Mouse (Mus musculus) bone marrow, adult 2 months (tissue): Measurements from ENCODE around the gene Tmem213. TPM values are rescaled to one million over a fixed set of nuclear protein-coding genes. Genes with fewer than 3 reads are reported as not detected.

Experiments used
- H3K27ac ChIP-seq: fragments of 200-500 bp; 2 replicates; pipeline ENCODE4 v1.5.1; 2012; ENCODE audit warnings: low read depth, mild to moderate bottlenecking, control low read depth, inconsistent platforms, low read length; ENCODE audit not compliant: control insufficient read depth, poor library complexity, insufficient read depth
- H3K4me1 ChIP-seq: fragments of 200-500 bp; 2 replicates; pipeline ENCODE4 v1.6.1; 2011; ENCODE audit warnings: low read length; ENCODE audit not compliant: control insufficient read depth, insufficient read depth
- H3K4me3 ChIP-seq: fragments of 200-500 bp; replicated peaks from 2 replicates; pipeline ENCODE3; 2011; ENCODE audit warnings: mild to moderate bottlenecking, low read depth, low read length, control low read depth; ENCODE audit not compliant: control insufficient read depth
- CTCF ChIP-seq: fragments of 200-500 bp; IDR thresholded peaks from 2 replicates; pipeline ENCODE4 v1.5.1; 2011; ENCODE audit warnings: low read length, control low read depth; ENCODE audit not compliant: control insufficient read depth, insufficient read depth
- POLR2A ChIP-seq: fragments of 200-500 bp; IDR thresholded peaks from 2 replicates; pipeline ENCODE4 v1.6.1; 2011; ENCODE audit warnings: low read depth, mild to moderate bottlenecking, control low read depth, low read length, borderline replicate concordance; ENCODE audit not compliant: control insufficient read depth
- WGBS: fragments of 180-500 bp; shearing (Covaris S2); methylation state at CpG from one replicate; pipeline ENCODE4 v1.1.7; 2018; 5-methylcytosine and 5-hydroxymethylcytosine counted together
- polyA plus RNA-seq: library from polyadenylated mRNA; stranded (reverse); fragments of >200 nt; gene quantifications from 2 replicates; pipeline ENCODE4 v1.2.4, GENCODE M21; 2011; ENCODE audit warnings: low replicate concordance; ENCODE audit not compliant: missing spikeins, insufficient read depth, insufficient read length

The Tmem213 gene
- not detected in 2 replicates for polyA plus RNA-seq

GRCm38 (mm10) chr6:38109160-38109795 is at the start of gene Tmem213:
Gene Tmem213 (plus strand): TSS chr6:38109255.
- 53% methylated on average over 9 of the region's 9 CpGs for WGBS
- H3K27ac ChIP-seq: no peak within 1 kb of the TSS
- TF ChIP-seq POLR2A: no peak

GRCm38 (mm10) chr6:38064621-38065020 is 44.4 kb upstream of the Tmem213 start:
- Histone ChIP-seq H3K27ac (no peak overlapping the region), H3K4me3 (no peak overlapping the region), H3K4me1 (peaks cover 1% of the 10 kb centered on the region)
- 2% methylated on average over 2 of the region's 2 CpGs for WGBS
- TF ChIP-seq CTCF: no peak
- no peak for TF ChIP-seq POLR2A

More at GRCm38 (mm10) chr6:38109160-38109795, at the start of gene Tmem213:
- Histone ChIP-seq H3K4me1 (no peaks in the 10 kb centered on the region), H3K4me3 (no peak within 1 kb of the TSS)

- Histone ChIP-seq H3K27ac (no peak overlapping the region), H3K4me3 (no peak overlapping the region)
- 47% methylated on average over 3 of the region's 3 CpGs for WGBS
Measured at GRCm38 (mm10) chr6:38065122-38065500, 43.9 kb upstream of the Tmem213 start.

DNA sequence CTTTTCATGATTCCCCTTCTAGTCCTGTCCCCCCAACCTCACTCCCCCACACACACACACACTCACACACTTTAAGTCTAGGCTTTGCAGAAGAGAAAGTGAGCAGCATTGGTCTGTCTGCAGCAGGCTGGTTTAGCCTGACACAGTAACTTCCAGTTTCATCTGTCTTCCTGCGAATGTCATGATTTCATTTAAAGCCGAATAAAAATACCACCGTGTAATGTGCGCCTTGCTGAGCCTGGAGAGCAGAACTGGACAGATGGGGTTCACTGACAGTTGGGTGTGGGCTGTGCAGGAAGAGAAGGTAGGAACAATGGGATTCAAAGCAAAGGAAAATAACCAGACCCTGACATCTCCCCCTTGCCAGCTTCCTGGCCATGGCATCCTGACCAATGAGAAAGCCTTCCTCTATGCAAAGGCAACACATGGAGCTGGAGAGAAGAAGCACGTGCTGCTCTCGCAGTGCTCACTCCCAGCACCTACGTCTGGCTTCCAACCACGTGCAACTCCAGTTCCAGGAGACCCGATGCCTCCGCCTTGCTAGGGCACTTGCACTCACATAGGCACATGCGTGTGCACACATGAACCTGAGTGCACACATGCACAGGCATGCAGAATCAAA is 43.4 kb upstream of the Tmem213 start:
- 25% methylated on average over 11 of the region's 11 CpGs for WGBS
- Histone ChIP-seq H3K4me3 (peak overlapping the region; percentile 54), H3K27ac (no peak overlapping the region), H3K4me1 (peaks cover 1% of the 10 kb centered on the region)
- TF ChIP-seq CTCF: no peak
- TF ChIP-seq POLR2A: no peak

More at GRCm38 (mm10) chr6:38065122-38065500, 43.9 kb upstream of the Tmem213 start:
- peaks cover 1% of the 10 kb centered on the region for H3K4me1 ChIP-seq
- no peak for TF ChIP-seq POLR2A
- TF ChIP-seq CTCF: no peak

- no peak overlapping the region for H3K27ac ChIP-seq
- H3K4me3 ChIP-seq: no peak overlapping the region
- H3K4me1 ChIP-seq: peaks cover 1% of the 10 kb centered on the region
- whole genome bisulfite sequencing: under 1% methylated on average over 5 of the region's 5 CpGs
- TF ChIP-seq POLR2A (no peak), CTCF (peak; percentile 66)
Measured at GRCm38 (mm10) chr6:38066215-38066614, 42.8 kb upstream of the Tmem213 start.

GRCm38 (mm10) chr6:38071256-38071655 is 37.8 kb upstream of the Tmem213 start:
- TF ChIP-seq POLR2A: no peak
- no peak for TF ChIP-seq CTCF
- H3K4me3 ChIP-seq: no peak overlapping the region
- 71% methylated on average over 4 of the region's 4 CpGs for WGBS
- H3K27ac ChIP-seq: no peak overlapping the region
- no peaks in the 10 kb centered on the region for H3K4me1 ChIP-seq

GRCm38 (mm10) chr6:38072137-38072796 is 36.8 kb upstream of the Tmem213 start:
- Histone ChIP-seq H3K4me3 (no peak overlapping the region), H3K4me1 (no peaks in the 10 kb centered on the region), H3K27ac (no peak overlapping the region)
- TF ChIP-seq POLR2A (no peak), CTCF (no peak)
- WGBS: 71% methylated on average over 5 of the region's 5 CpGs

- TF ChIP-seq CTCF (no peak), POLR2A (no peak)
- Histone ChIP-seq H3K27ac (no peak overlapping the region), H3K4me3 (no peak overlapping the region), H3K4me1 (no peaks in the 10 kb centered on the region)
- WGBS: 82% methylated on average over 3 of the region's 3 CpGs
Measured at GRCm38 (mm10) chr6:38073592-38073991, 35.5 kb upstream of the Tmem213 start.
